Mouse (Mus musculus): ENCODE measurements at regions not wholly inside any gene's neighbourhood (a gene's known extent, or its start where the extent isn't known, plus 50 kb on each side); places are given as distances from the start of the nearest gene placed in this dataset.

GRCm38 (mm10) chr3:115766153-115766552 lies 51.3 kb upstream of the S1pr1 start:
- TF ChIP-seq POLR2A (IDR thresholded peaks at IDR 0.05; ENCODE audit: control insufficient read depth, extremely low read depth, insufficient read depth, low read length, poor library complexity) (no peak), CTCF (IDR thresholded peaks at IDR 0.05; ENCODE audit: borderline replicate concordance, control insufficient read depth, extremely low read depth, insufficient read depth, low read length, poor library complexity) (no peak)

Measured in thymus, adult 2 months (tissue).